Mouse (Mus musculus): Measurements from ENCODE around the gene Tex14.

- peak; percentile 27 for TF ChIP-seq CTCF (IDR thresholded peaks at IDR 0.05; ENCODE audit: control insufficient read depth, insufficient read depth, insufficient read length)
- no peak for TF ChIP-seq FOSL1 (IDR thresholded peaks at IDR 0.05; ENCODE audit: insufficient read depth, low read length, poor library complexity, severe bottlenecking)
- TF ChIP-seq USF1 (IDR thresholded peaks at IDR 0.05; ENCODE audit: low read depth) = no peak
- no peak for TF ChIP-seq MYOD1 (IDR thresholded peaks at IDR 0.05; ENCODE audit: control insufficient read depth, insufficient read length, low read depth)
- TF ChIP-seq CEBPB (IDR thresholded peaks at IDR 0.05; ENCODE audit: low read depth) = no peak
Measured at GRCm38 (mm10) chr11:87393855-87394254, 11.0 kb upstream of the Tex14 start.

Measured in C2C12 (cell line).